Mouse (Mus musculus) right cerebral cortex, postnatal 10 days (tissue): Measurements from ENCODE around the gene Ncbp1.
A peak's percentile ranks its signal among the peaks of the same experiment; 100 is the strongest.

Experiments used
- DNase-seq, 2 experiments: peaks; one replicate each; pipeline ENCODE4 v3.0.0; 2021; ENCODE audit warnings: low spot score in 2 of 2

Gene Ncbp1

DNA sequence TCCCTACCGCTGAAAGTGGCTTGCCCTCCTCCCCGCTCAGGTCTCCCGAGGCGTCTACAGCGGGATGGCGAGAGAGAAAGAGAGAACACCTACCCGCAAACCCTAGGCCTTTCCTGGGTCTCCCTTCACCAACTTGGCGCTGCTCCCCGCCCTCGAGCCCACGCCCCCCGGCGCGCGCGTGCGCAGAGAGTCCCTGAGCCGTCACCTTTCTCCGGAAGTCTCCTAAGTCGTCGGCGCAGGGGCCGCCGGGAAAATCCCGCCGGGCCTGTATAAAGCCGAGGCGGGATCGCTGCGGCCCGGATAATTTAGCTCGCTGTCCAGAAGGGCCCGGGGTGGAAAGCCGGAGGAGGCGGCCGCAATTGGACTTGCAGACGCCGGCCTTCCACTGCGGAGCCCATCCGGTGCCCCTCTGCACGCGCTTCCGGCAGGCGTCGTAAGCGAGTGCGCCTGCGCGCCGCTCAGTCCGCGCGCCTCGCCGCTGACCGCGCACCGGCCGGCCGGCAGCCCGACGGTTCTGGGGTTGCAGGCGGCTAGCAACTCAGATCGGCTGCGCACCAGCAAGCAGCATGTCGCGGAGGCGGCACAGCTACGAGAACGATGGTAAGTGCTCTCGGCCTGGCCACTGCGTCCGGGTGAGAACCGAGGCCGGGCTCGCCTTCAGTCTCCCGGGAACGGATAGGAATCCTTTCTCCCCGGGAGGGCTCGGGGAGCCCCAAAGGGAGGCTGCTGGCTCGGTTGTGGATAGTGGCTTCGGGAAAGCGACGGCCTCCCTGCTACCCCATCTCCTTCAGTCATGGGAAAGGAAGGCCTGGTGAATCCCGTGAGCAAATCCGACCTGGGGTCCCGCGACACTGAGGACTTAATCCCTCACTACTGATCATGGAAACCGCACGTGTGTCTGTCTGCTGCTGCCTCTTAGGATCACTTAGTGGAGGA, at the start of gene Ncbp1, which contains the start of gene Tstd2:
Gene Ncbp1, plus strand, starts transcription at position 327 of the 936 bp plus-strand sequence.
Gene Tstd2, minus strand, starts transcription at position 408 of the 936 bp plus-strand sequence.
- peak; percentile 92 to 95 for DNase-seq

DNA sequence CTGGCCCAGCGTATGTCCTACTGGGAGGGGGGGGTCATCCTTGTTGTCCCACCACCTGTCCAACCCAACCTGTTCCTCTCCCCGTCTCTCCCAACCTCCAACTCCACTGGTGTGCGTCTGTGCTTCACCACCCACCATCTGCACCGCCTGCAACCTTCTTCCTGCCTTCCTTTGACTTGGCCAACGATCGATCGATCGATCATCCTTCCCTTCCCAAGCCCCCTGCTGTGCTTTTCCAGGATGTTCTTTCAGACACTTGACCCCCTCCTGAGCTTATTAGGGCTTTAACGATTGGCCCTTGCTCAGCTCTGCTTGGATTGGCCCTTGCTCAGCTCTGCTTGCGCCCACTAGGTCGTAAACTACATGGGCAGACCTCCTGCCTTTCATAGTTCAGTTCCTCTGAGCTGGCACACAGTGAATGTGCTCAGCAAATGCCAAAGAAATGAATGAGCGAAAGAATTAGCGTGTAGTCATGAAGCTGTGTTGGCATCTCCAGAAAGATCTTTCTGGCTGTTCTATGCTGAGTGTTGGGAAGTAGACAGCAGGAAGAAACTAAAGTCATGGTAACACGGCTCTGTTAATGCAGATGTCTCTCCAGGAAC, 48.8 kb upstream of the Ncbp1 start:
- no peak for DNase-seq

DNA sequence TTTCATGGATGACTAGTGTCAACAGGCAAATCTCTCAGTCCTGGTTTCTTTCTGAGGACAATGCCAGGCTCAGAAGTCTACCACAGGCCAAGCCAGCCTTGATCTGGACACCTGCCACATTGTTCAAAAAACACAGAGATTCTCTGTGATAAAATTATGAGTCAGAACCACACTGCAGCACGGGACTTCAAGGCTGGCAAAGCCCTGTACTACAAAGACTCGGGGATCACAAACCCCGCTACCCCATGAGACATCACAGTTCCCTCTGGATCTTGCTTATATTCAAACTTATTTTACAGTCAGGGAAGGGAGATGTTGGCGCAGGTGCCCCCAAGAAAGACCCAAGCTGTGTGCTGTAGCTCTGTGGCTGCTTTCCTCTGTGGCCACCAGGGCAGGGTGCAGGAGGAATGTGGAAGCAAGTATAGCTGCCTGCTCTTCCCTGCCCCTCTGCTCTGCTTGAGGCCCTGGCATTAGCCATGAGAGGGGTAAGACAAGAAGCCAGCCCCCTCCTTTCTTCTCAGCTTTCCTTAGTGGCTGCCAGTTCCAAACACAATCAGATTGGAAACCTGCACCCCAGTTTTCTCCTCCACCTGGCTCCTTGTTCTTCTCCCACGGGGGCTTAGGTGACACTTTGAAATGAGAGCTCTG, 45.9 kb upstream of the Ncbp1 start:
- DNase-seq: no peak

DNA sequence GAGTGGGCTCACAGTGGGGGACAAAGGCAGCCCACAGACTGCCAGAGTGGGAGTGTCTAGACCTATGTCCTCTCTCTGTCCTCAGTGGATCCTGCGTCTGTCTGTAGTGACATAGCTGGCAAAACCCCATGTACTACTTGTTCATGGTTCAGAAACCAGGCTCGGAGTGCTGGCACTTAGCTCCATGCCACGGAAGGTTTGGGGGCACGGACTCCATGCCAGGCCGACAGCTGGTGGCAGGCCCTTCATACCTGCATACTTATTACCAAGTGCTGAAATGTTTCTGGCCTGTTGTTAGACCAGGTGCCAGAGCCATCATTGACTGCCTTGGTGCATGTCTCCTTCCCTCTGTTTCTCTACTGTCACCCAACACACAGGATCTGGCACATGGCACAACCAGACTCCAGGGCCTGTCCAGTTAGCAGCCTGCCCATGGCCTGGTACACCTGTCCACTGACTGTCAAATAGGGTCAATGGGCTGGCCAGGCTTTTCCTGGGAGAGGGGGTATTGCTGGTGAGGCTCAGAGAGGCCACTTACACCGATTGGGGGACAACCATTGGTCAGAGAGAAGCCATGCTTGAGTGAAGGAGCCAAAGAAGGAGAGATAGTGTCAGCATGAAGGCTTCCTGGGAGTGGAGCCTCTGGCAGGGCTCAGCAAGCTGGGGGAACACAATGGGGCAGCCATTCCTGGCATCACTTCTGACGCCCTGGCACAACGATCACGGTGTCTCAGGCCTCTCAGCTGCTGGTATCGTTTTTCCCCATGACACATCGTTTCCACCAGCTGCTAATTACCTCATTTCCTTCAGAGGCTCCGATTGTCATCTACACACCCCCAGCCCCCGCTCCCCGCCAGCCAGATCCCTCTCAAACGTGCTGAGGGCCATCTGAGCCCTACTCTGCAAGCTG, 43.2 kb upstream of the Ncbp1 start:
- peak in 1 of 2 experiments; percentile 40 for DNase-seq

DNA sequence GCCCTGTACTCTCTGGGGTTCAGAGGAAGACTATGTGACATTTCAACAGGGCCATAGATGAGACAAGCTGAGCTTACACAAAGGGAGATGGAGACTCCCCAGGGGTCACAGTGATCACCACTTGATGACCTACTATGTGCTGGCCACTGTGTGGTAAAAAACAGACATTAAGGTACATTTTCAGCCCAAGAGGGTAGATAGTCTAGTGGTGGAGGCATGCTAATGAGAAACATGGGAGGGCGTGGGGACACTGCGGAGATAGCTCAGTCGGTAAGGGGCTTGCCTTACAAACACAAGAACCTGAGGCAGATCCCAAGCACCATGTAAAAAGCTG, 42.6 kb upstream of the Ncbp1 start:
- DNase-seq: no peak

DNA sequence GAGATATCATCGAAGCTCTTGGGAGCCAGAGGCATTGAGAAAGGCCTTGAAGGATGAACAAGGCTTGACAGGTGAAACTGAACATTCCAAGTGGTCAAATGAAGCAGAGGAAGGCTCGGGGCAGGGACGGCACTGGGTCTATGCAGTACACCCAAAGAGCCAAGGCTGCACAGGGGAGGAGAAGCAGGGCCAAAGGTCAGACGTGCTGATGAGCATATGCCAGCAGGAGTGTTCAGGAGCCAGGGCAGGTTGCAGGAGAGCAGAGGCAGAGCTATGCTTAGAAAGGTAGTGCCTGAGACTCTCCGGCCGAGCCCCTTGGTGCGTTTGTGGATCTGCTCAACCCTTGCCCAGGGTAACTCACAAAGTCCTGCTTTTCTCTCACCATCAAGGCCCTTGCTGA, 41.9 kb upstream of the Ncbp1 start:
- DNase-seq: no peak

DNA sequence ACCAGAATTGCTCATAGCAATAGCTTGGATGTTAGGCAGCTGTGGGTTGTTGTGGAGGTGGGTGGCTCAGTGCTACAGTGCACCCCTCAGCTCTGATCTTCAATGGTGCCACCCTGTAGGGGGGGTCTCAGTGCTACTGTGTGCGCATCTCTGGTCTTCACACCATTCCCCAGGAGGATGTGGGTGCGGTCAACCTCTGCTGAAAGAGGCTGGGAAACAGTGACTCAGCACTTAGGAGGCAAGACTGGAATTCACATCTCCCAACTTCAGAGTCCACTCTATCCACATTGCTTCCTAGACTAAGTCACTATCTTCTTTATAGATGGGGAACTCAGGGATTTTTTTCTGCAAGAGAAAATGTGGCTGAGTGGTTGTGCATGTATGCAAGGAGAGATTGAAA, 40.8 kb upstream of the Ncbp1 start:
- DNase-seq: no peak

DNA sequence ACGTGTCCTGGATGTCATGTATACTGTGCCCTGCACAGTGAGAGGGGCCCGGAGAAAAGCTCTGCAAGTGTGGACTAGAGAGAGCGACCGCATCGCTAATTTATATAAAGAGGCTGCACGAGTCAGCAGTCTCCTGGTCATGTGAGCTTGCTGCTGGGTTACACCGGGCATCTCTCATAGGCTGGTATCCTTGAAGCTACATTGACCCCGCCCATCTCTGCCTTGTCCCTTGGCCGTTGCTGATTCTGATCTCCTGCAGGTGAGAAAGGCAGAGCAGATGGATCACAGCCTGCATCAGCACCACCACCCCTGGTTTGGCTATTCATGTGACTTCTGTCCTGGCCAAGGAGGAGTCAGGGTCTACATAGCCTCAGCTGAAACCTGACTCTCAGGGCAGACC, 39.3 kb upstream of the Ncbp1 start:
- DNase-seq: no peak

DNA sequence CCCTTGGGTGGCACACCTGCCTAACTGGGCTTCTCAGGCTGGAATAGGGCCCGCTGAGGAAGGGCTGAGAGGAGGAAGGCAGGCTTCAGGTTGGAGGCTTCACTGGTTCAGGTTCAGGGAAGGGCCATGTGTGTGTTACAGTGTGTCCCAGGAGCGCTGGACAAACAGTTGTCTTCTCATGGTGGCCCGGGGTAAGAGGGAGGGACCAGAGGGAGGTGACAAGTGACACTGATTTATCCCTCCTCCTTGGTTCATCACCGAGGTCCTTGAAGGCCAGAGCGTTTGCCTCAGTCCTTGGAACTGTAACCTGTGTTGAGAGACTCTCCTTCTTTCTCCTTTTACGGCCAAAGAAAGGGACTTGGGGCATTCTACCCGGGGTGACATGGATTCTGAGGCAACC, 37.9 kb upstream of the Ncbp1 start:
- no peak for DNase-seq

DNA sequence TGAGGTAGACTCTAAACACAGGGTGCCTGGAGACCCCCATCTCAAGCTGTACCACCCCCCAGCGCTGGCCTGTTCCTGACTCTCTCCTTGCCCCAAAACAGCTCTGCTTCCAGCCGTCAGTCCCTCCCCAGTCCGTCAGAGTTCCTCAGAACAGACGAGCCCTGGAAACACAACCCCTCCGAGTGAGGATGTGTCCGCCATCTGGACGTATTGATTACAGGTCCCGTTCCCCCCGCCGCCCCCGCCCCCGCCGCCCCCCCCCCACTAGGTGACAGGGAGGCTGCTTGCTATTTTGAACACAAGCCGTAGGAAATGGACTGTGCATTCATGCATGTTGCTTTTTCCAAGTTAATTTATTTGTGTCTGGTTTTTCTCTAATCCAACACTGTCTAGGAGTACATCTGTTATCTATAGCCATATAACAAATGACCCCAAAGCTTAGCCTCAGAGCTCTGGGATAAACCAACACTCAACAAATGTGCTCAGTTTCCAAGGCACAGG, 37.2 kb upstream of the Ncbp1 start:
- DNase-seq: no peak

DNA sequence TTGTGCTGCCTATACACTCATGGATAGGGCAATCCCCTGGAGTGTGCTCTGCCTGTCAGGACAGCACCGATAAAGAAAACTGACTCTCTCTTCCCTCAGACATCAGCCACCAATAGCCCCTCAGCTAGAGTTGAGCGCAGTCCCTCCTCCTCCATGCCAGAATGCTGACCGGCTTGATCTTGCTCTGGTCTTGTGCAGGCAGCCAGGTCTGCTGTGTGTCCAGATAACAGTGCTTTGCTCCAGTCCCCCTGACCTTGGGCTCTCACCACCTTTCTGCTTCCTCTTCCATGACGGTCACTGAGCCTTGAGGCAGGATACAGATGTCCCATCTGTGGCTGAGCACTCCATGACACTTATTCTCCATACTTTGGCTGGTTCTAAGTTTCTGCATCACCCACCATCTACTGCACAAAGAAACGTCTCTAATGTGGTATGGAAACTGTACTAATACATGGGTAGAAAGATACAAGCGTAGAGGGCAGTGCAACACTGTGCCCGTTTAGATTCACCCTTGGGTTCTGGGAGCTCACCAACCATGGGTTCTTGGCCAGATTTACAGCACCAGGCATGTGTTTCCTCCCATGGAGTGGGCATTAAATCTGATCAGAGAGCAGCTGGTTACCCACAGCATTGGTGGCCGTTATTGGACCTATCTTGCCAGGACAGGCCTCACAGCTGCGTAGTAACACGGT, 36.2 kb upstream of the Ncbp1 start:
- no peak for DNase-seq

DNA sequence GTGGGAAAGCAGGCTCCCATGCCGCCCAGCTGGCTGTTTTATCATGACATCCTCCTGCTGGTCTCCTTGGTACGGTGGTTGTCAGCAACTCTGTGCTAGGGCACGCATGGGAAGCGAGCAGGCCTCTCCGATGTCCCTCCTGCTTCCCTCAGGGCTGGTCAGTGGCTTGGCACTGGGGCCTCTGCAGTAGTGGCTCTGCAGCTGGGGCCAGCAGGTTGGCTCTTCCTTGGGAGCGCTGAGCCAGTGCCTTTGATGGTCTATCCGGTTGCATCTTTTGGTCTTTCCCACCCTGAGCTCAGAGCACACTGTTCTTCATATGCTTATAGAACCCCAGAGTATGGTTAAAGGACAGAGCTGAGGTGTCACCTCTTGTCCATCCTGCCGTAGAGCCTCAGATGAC, 28.3 kb upstream of the Ncbp1 start:
- no peak for DNase-seq

DNA sequence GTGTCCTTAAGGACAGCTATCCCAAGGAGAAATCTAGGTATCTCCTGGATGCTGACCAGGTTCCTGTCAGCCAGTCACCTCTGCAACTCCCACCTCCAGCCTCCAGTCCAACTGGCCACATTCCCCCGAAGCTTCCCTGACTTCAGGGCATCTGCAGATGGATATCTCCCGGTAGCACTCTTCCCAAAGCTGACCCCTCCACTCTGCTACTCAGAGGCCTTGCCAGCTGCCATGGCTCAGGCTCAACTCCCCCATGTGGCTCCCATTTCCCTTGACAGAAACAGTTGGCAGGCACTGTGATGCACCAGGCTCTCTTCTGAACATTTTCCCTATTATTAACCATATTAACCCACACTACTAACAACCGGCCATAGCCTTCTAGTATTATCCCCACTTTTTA, 27.1 kb upstream of the Ncbp1 start:
- DNase-seq: no peak

DNA sequence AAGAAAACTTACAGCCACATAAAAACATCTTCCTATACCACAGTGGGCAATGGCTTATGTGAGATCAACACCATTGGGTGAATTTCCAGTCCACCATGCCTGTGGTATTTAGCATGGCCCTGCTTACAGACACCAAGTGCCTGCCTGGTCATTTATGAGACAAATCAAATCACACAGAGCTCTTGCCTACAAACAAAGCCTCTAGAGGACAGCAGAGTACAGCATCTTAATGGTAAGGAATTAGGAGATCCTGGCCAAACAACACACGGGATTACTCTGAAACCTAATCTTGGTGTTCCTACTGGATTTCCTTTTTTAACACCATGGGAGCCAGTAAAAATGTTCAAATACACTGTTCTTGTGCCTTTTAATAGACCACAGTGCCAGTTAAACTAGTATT, 23.1 kb upstream of the Ncbp1 start:
- DNase-seq: no peak

DNA sequence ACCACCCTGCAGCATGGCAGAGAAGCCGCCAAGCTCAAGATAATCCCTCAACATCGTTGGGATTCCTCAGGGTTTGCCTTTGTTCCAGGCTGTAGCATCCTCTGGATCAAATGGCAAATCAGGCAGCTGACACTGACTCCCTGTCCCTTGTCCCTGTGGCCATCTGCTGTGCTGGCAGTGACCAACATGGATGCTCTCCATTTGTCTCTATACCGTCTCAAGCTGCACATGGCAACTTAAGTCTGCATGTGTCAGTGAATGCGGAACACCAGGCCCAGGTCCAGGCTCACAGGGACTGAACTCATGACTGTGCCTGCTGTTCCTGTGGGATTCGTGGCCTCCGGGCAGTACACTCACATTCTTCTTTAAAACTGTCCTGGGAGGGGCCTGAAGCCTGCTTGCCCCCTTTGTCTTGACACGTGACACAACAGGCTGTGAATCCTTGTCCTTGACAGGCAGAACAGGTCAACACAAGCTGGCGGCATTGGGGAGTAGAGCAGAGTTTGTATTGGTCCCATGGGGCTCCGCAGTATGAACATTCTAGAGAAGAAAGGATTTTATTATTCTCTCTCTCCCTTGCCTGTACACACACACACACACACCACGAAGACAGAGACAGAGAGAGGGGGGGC, 21.8 kb upstream of the Ncbp1 start:
- no peak for DNase-seq

DNA sequence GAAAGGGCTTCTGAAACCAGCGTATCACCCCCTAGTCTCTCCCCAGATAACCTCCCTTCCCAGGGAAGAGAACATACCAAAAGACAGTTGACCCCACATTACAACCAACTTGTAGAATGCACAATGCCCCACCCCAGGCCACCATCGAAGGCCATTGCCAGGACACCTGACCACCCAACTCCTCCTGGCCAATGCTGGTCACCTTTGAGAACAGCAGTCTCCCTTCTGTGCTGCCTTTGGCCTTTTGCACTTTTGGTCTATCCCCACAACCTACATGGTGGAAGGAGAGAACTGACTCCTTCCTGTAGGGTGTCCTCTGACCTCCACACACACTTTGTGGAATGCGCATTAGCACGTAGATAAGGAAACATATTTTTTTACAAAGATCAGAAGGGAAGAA, 20.9 kb upstream of the Ncbp1 start:
- no peak for DNase-seq

DNA sequence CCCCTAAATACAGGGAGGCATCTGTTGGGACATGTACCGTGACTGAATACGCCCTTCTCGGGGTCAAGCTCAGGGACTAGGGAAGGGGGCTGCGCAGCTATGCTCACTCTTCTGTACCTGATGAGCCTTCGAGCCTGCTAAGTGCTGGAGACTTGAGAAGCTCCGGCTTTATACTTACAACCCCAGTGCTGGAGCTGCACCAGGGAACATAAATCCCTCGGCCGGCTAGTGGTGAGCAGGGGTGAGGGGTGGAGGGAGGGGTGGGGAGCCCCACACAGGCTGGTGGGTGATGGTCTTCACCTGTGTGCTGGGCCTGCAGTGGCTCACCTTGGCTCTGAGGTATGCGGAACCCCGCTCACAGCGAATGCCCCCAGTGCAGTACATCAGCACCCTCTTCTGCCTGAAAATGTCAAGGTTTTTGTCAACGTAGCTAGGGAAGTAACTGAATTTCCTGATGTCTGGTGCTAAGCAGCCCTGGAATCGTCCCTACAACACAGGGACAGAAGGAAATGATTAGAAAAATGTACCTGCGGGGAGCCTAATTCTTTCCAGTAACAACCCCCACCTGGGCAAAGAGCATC, 18.8 kb upstream of the Ncbp1 start:
- no peak for DNase-seq

DNA sequence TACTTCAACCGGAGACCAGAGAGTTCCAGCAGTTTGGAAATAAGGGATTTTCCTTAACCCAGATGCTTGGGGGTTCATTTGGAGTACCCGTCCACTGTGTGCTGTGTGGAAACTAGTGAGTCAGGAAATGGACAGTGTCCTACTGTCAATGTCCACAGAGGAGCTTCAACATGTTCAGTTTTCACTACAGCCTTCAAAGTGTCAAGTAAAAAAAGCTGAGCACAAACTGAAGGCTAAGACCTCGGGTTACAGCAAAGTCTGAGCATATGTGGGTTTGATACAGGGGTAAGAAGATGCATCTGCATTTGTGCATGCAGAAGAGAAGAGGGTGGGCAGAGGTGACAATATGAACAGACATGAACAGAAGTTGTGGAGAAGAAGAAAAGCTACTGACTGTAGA, 17.6 kb upstream of the Ncbp1 start:
- no peak for DNase-seq

DNA sequence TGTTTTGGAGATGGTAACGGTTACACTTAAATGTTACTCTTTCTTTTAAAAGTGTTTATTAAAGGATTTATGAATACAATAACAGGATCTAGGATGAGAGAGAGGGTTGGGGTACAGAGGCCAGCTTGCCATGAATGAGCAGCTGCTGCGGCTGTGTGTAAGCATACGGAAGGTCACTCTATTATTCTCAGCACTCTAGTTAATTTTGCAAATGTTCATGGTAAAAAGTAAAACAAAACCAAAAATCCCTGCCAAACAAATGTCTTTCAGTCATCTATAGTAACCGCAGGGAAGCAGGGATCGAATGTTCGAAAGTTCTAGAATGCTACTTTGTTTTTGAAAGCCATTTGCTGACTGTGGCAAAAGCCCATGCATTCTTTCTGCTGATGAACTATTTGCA, 15.1 kb upstream of the Ncbp1 start:
- DNase-seq: no peak

DNA sequence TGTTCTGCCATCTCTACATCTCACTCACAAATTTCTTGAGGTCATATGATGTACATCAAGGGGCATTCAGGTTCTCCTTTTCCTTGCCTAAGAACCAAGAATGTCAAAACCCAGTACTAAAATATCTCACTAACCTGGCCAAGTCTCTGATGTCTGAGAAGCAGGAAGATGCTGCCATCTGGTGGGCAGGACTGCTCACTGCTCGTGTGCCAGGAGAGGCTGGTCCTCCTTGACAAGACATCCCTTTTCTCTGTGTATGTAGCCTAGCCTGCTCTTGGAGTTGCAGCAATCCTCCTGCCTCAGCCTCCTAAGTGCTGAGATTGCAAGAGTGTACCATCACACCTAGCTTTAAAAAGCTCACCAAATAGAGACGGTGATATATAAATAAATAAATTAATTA, 11.9 kb upstream of the Ncbp1 start:
- peak; percentile 81 to 87 for DNase-seq
